Mouse (Mus musculus) midbrain, embryonic 12.5 days (tissue): ENCODE measurements around the gene H60b. TPM values are rescaled to one million over a fixed set of nuclear protein-coding genes. Genes with fewer than 3 reads are reported as not detected.
"Not testable (repeated sequence)": the region's sequence is repeated elsewhere in the genome, so short reads cannot be mapped to it uniquely, and the experiment has no call there.

Experiments
- ATAC-seq: fragments of 200-750 bp; cut with Nextera tagmentation; 2 replicates; pipeline ENCODE4 v1.8.0; 2017; ENCODE audit warnings: low read depth, moderate TSS enrichment, moderate library complexity; ENCODE audit not compliant: low FRiP score
- H3K27ac ChIP-seq: fragments of 300-500 bp; sonication (generic); replicated peaks from 2 replicates; pipeline ENCODE4 v1.5.1; 2016; ENCODE audit warnings: mild to moderate bottlenecking
- H3K27me3 ChIP-seq: fragments of 300-500 bp; sonication (generic); 2 replicates; pipeline ENCODE4 v1.6.1; 2016; ENCODE audit warnings: mild to moderate bottlenecking
- H3K36me3 ChIP-seq: fragments of 300-500 bp; sonication (generic); 2 replicates; pipeline ENCODE4 v1.6.1; 2016
- H3K4me1 ChIP-seq: fragments of 300-500 bp; sonication (generic); 2 replicates; pipeline ENCODE4 v1.6.1; 2016
- H3K4me2 ChIP-seq: fragments of 300-500 bp; sonication (generic); replicated peaks from 2 replicates; pipeline ENCODE4 v1.6.1; 2016; ENCODE audit warnings: mild to moderate bottlenecking, moderate library complexity
- H3K4me3 ChIP-seq: fragments of 300-500 bp; sonication (generic); 2 replicates; pipeline ENCODE4 v1.5.1; 2016; ENCODE audit warnings: mild to moderate bottlenecking
- H3K9ac ChIP-seq: fragments of 300-500 bp; sonication (generic); replicated peaks from 2 replicates; pipeline ENCODE4 v1.6.1; 2016; ENCODE audit warnings: mild to moderate bottlenecking, moderate library complexity
- H3K9me3 ChIP-seq: fragments of 300-500 bp; sonication (generic); 2 replicates; pipeline ENCODE4 v1.6.1; 2016; ENCODE audit warnings: mild to moderate bottlenecking
- whole genome bisulfite sequencing: fragments of 180-500 bp; shearing (Covaris S2); methylation state at CpG from one replicate; pipeline ENCODE4 v1.1.7; 2016; 5-methylcytosine and 5-hydroxymethylcytosine counted together
- polyA plus RNA-seq: library from polyadenylated mRNA; unstranded; fragments of >200 nt; fragmentation: Nextera tagmentation; extraction: Ambion mirVana; gene quantifications from 2 replicates; pipeline ENCODE4 v1.2.1, GENCODE M21; 2016

Gene H60b
- polyA plus RNA-seq = 1.7 and 1.9 TPM in 2 replicates

GRCm38 (mm10) chr10:22158310-22158999 lies at the start of gene H60b, which contains the start of gene Raet1e:
TSS of gene H60b (plus strand) at chr10:22158586.
TSS of gene Raet1e (plus strand) at chr10:22158569.
- WGBS = under 1% methylated on average over 43 of the region's 48 CpGs
- peaks cover 62% of the 10 kb centered on the region for H3K27me3 ChIP-seq
- not testable (repeated sequence) for H3K27ac ChIP-seq

GRCm38 (mm10) chr10:22140665-22141280 lies 17.6 kb upstream of the H60b start:
- H3K27ac ChIP-seq = no peak overlapping the region
- no peaks in the 10 kb centered on the region for H3K36me3 ChIP-seq
- no peaks in the 10 kb centered on the region for H3K27me3 ChIP-seq
- peak overlapping the region; percentile 73 for H3K9ac ChIP-seq
- peak overlapping the region; percentile 67 for H3K4me2 ChIP-seq
- H3K9me3 ChIP-seq = 0 out of 2 replicates have a peak, but pooled peaks cover 3% of the 10 kb centered on the region
- 2% methylated on average over 19 of the region's 19 CpGs for WGBS
- peak; percentile 80 for ATAC-seq
- no peaks in the 10 kb centered on the region; the same call in 1 of the 2 replicates for H3K4me1 ChIP-seq
- peak overlapping the region; percentile 43 for H3K4me3 ChIP-seq

More at GRCm38 (mm10) chr10:22158310-22158999, at the start of gene H60b, which contains the start of gene Raet1e:
- ATAC-seq = peak; percentile 77
- H3K9ac ChIP-seq, H3K9me3 ChIP-seq, H3K36me3 ChIP-seq: not testable (repeated sequence)
- peaks cover 12% of the 10 kb centered on the region; the same call in 1 of the 2 replicates for H3K4me1 ChIP-seq
- peak within 1 kb of the TSS; percentile 43 for H3K4me3 ChIP-seq
- peak within 1 kb of the TSS; percentile 64 for H3K4me2 ChIP-seq

DNA sequence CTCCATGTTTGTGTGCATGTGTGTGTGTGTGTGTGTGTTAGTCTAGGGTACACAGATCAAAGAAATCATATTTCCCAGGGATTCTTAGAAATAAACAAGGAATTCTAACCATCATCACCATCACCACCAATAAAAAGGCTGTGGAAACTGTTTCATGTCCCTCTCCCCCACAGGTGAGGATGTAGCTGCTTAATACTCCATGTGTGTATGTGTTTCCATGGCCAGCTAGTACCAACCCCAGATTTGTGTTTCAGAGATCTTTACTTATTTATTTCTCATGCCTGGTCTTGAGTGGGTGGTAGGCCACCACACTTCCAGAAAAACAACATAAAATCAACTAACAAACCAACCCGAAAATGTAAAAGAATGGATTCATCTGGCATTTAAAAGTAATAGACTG lies 16.2 kb upstream of the H60b start:
- H3K9ac ChIP-seq, H3K36me3 ChIP-seq, H3K4me1 ChIP-seq, H3K27me3 ChIP-seq, ATAC-seq, H3K9me3 ChIP-seq, H3K4me3 ChIP-seq, H3K27ac ChIP-seq, H3K4me2 ChIP-seq: not testable (repeated sequence)
- WGBS = 88% methylated on average over 1 of the region's 1 CpGs

DNA sequence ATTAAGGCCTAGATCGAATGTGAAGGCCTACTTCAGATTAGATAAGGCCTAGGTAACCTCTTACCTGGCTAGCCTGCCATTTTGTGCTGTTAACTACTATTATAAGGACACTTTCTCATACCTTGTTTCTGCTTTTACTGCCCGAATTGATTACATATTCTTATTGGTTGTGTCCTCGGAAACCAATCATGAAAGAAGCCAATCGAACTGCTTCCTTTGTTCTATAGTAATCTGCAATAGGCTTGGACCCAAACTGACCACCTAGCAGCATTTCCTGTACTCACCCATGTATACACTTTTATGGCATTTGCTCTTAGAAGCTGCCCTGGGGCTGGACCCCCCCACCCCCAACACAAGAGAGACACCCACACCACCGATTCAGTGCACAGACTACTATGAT lies 15.5 kb upstream of the H60b start:
- H3K9me3 ChIP-seq = 0 out of 2 replicates have a peak, but pooled peaks cover 3% of the 10 kb centered on the region
- 69% methylated on average over 5 of the region's 5 CpGs for WGBS
- H3K27me3 ChIP-seq = no peaks in the 10 kb centered on the region
- no peak overlapping the region for H3K4me3 ChIP-seq
- ATAC-seq = no peak
- no peak overlapping the region for H3K9ac ChIP-seq
- H3K27ac ChIP-seq = no peak overlapping the region
- H3K4me1 ChIP-seq = no peaks in the 10 kb centered on the region; the same call in 1 of the 2 replicates
- H3K36me3 ChIP-seq = no peaks in the 10 kb centered on the region
- no peak overlapping the region for H3K4me2 ChIP-seq

DNA sequence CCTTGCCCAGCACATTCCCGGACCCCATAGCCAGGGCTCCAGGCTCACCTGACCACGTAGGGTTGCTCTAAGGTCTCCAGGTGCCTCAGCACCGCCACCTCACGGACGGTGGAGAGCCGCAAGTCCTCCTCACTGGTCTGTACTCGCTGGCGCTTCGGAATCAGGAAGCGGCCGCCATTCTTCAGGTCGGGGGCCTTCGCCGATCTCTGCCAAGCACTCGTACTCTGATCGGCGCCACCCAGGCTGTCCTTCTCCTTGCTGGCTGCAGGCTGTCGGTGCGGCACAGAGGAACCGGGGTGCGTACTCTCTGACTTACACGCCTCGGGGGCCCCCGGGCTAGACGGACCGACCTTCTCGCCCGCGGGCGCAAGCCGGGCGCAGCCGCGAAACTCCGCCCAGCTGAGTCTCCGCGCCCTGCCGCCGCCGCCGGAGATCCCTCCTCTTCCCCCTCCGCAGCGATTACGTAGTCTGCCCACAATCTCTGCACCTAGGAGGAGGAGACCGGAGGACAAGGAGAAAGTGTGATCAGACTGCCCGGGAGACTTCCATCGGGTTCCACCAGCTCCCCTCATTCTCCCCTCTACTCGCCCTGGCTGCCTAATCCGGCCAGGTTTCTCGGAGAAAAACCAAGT lies 9.8 kb upstream of the H60b start:
- H3K4me1 ChIP-seq = peaks cover 21% of the 10 kb centered on the region
- WGBS = under 1% methylated on average over 48 of the region's 50 CpGs
- peak overlapping the region; percentile 75 for H3K9ac ChIP-seq
- H3K9me3 ChIP-seq = no peaks in the 10 kb centered on the region
- peak overlapping the region; percentile 88 for H3K4me2 ChIP-seq
- peaks cover 36% of the 10 kb centered on the region for H3K27me3 ChIP-seq
- no peaks in the 10 kb centered on the region for H3K36me3 ChIP-seq
- peak; percentile 84 for ATAC-seq
- peak overlapping the region; percentile 64 for H3K27ac ChIP-seq
- peak overlapping the region; percentile 68 for H3K4me3 ChIP-seq

GRCm38 (mm10) chr10:22149073-22149690 lies 9.2 kb upstream of the H60b start, which contains the start of gene E030030I06Rik:
TSS of gene E030030I06Rik (minus strand) at chr10:22149270.
- peak; percentile 66 for ATAC-seq
- Histone ChIP-seq H3K9me3 (no peaks in the 10 kb centered on the region), H3K4me1 (peaks cover 21% of the 10 kb centered on the region), H3K4me3 (peak within 1 kb of the TSS; percentile 68), H3K27ac (peak within 1 kb of the TSS; percentile 64), H3K4me2 (peak within 1 kb of the TSS; percentile 88), H3K9ac (peak within 1 kb of the TSS; percentile 75), H3K36me3 (no peaks in the 10 kb centered on the region), H3K27me3 (peaks cover 42% of the 10 kb centered on the region)
- WGBS = under 1% methylated on average over 37 of the region's 37 CpGs

DNA sequence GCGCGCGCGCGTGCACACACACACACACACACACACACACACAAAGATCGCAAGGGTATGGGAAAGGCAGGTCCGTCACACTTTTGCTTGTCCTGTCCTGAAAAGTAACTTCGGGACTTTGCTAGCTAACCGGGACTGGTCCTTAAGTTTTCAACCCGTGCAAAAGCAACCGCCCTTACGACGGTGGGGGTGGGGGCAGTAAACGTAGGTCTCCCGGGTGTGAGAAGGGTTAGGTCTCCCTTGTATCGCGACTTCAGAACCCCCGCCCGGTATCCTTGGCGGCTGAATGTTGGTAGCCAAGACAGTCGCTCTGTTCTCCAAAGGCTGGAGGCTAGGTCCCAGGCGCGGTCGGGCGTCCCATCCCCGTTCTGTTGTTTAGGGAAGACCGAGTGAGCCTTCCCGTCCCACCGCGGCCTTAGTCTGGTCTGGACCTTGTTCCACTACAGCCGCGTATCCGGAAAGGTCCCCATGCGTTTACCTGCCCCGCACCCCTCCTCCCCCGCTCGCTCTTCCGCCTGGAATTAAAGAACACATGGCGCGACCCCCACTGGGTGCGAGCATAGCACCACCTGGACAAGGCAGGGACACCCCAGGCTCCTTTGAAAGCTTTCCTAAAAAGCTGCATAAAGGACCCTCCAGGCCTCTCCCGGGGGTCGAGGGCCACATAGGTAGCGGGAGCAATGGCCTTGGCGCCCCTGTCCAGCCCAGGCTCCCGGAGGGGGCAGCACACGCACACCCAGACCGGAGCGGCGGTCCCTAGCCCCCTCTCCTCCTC lies 8.5 kb upstream of the H60b start:
- under 1% methylated on average over 49 of the region's 50 CpGs for WGBS
- Histone ChIP-seq H3K4me3 (peak overlapping the region; percentile 68), H3K4me2 (peak overlapping the region; percentile 88), H3K36me3 (no peaks in the 10 kb centered on the region), H3K27ac (no peak overlapping the region), H3K27me3 (peaks cover 44% of the 10 kb centered on the region), H3K4me1 (peaks cover 21% of the 10 kb centered on the region), H3K9me3 (no peaks in the 10 kb centered on the region), H3K9ac (peak overlapping the region; percentile 75)
- ATAC-seq = peak; percentile 31

DNA sequence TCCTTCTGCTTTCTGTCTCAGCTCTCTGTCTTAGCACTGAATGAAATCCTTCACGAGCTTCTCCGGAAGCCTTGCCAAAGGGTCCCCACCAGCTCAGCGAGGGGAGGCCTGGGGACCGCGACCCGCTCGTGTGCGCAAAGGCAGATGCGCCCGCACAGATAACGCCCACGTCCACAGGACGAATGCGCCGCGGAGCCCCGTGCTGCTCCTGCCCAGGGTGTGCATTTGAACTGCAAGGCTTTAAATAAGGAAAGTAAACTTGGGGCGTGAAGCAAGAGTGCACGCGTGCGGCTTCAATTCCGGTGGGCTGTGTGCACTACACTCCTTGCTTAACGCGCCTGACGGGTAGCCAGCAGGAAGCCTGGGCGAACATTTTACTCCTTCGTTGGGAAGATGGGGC lies 7.8 kb upstream of the H60b start:
- no peak overlapping the region for H3K27ac ChIP-seq
- under 1% methylated on average over 27 of the region's 27 CpGs for WGBS
- H3K36me3 ChIP-seq = no peaks in the 10 kb centered on the region
- no peaks in the 10 kb centered on the region for H3K9me3 ChIP-seq
- H3K4me1 ChIP-seq = peaks cover 21% of the 10 kb centered on the region
- H3K4me2 ChIP-seq = peak overlapping the region; percentile 88
- no peak overlapping the region for H3K9ac ChIP-seq
- no peak for ATAC-seq
- peak overlapping the region; percentile 68 for H3K4me3 ChIP-seq
- H3K27me3 ChIP-seq = peaks cover 51% of the 10 kb centered on the region

GRCm38 (mm10) chr10:22151056-22151862 lies 7.1 kb upstream of the H60b start:
- ATAC-seq, H3K9ac ChIP-seq, H3K9me3 ChIP-seq, H3K36me3 ChIP-seq, H3K27ac ChIP-seq: not testable (repeated sequence)
- H3K4me2 ChIP-seq = peak overlapping the region; percentile 88
- H3K4me1 ChIP-seq = peaks cover 21% of the 10 kb centered on the region
- 1% methylated on average over 53 of the region's 55 CpGs for WGBS
- H3K4me3 ChIP-seq = peak overlapping the region; percentile 68
- peaks cover 58% of the 10 kb centered on the region for H3K27me3 ChIP-seq

- H3K9ac ChIP-seq, ATAC-seq, H3K36me3 ChIP-seq, H3K9me3 ChIP-seq, H3K27ac ChIP-seq: not testable (repeated sequence)
- Histone ChIP-seq H3K4me2 (peak overlapping the region; percentile 48; the same call in 1 of the 2 replicates), H3K4me1 (peaks cover 21% of the 10 kb centered on the region), H3K4me3 (0 out of 2 replicates have a peak overlapping the region, but pooled peaks have one; percentile 30), H3K27me3 (peaks cover 66% of the 10 kb centered on the region)
- 1% methylated on average over 11 of the region's 11 CpGs for WGBS
Observed at GRCm38 (mm10) chr10:22151863-22152640, 6.3 kb upstream of the H60b start.
